Mouse (Mus musculus) adrenal gland, postnatal 25 days (tissue): Measurements from ENCODE around the gene Etl4. TPM values are rescaled to one million over a fixed set of nuclear protein-coding genes. Genes with fewer than 3 reads are reported as not detected.
"Not testable (repeated sequence)": the region's sequence is repeated elsewhere in the genome, so short reads cannot be mapped to it uniquely, and the experiment has no call there.

ENCODE experiments used
- DNase-seq: peaks from one replicate; pipeline ENCODE4 v3.0.0; 2021; ENCODE audit warnings: mixed read lengths
- total RNA-seq: library from RNA; stranded (reverse); gene quantifications from 2 replicates; pipeline ENCODE4 v1.2.3, GENCODE M21; 2021

Etl4 gene
- total RNA-seq, 1 experiment from 2014 or later = 28.4 TPM

- DNase-seq = no peak
Observed at GRCm38 (mm10) chr2:20302517-20302916, 392.9 kb downstream of the Etl4 start.

- no peak for DNase-seq
Observed at GRCm38 (mm10) chr2:20324954-20325353, 415.4 kb downstream of the Etl4 start.

GRCm38 (mm10) chr2:20336176-20336575 is 426.6 kb downstream of the Etl4 start:
- no peak for DNase-seq

- DNase-seq = no peak
Observed at GRCm38 (mm10) chr2:20339016-20339734, 429.6 kb downstream of the Etl4 start.

- DNase-seq = no peak
Observed at GRCm38 (mm10) chr2:20339919-20340318, 430.3 kb downstream of the Etl4 start.

GRCm38 (mm10) chr2:20346873-20347272 is 437.3 kb downstream of the Etl4 start:
- DNase-seq = no peak

- DNase-seq = no peak
Observed at GRCm38 (mm10) chr2:20349268-20349667, 439.7 kb downstream of the Etl4 start.

- DNase-seq = no peak
Observed at GRCm38 (mm10) chr2:20352796-20353195, 443.2 kb downstream of the Etl4 start.

GRCm38 (mm10) chr2:20377026-20377425 is 467.4 kb downstream of the Etl4 start:
- no peak for DNase-seq

GRCm38 (mm10) chr2:20380874-20381273 is 471.3 kb downstream of the Etl4 start:
- not testable (repeated sequence) for DNase-seq

- no peak for DNase-seq
Observed at GRCm38 (mm10) chr2:20394083-20394482, 484.5 kb downstream of the Etl4 start.

GRCm38 (mm10) chr2:20396978-20397377 is 487.4 kb downstream of the Etl4 start:
- DNase-seq = no peak

GRCm38 (mm10) chr2:20400556-20400955 is 491.0 kb downstream of the Etl4 start:
- no peak for DNase-seq

GRCm38 (mm10) chr2:20404395-20404794 is 494.8 kb downstream of the Etl4 start:
- no peak for DNase-seq

GRCm38 (mm10) chr2:20407101-20407500 is 497.5 kb downstream of the Etl4 start:
- DNase-seq = no peak

GRCm38 (mm10) chr2:20414856-20415255 is 505.3 kb downstream of the Etl4 start:
- no peak for DNase-seq

GRCm38 (mm10) chr2:20416934-20417614 is 507.5 kb downstream of the Etl4 start:
- no peak for DNase-seq

- DNase-seq = no peak
Observed at GRCm38 (mm10) chr2:20417998-20418397, 508.4 kb downstream of the Etl4 start.

- DNase-seq = no peak
Observed at GRCm38 (mm10) chr2:20419975-20420374, 510.4 kb downstream of the Etl4 start.

- DNase-seq = no peak
Observed at GRCm38 (mm10) chr2:20422275-20422674, 512.7 kb downstream of the Etl4 start.

GRCm38 (mm10) chr2:20433656-20434055 is 524.1 kb downstream of the Etl4 start:
- no peak for DNase-seq

GRCm38 (mm10) chr2:20435530-20435929 is 526.0 kb downstream of the Etl4 start:
- no peak for DNase-seq

- no peak for DNase-seq
Observed at GRCm38 (mm10) chr2:20442731-20443130, 533.2 kb downstream of the Etl4 start.
